Comparison of ENCODE assay signal across 7 mouse cellular contexts in the genomic region with DNA sequence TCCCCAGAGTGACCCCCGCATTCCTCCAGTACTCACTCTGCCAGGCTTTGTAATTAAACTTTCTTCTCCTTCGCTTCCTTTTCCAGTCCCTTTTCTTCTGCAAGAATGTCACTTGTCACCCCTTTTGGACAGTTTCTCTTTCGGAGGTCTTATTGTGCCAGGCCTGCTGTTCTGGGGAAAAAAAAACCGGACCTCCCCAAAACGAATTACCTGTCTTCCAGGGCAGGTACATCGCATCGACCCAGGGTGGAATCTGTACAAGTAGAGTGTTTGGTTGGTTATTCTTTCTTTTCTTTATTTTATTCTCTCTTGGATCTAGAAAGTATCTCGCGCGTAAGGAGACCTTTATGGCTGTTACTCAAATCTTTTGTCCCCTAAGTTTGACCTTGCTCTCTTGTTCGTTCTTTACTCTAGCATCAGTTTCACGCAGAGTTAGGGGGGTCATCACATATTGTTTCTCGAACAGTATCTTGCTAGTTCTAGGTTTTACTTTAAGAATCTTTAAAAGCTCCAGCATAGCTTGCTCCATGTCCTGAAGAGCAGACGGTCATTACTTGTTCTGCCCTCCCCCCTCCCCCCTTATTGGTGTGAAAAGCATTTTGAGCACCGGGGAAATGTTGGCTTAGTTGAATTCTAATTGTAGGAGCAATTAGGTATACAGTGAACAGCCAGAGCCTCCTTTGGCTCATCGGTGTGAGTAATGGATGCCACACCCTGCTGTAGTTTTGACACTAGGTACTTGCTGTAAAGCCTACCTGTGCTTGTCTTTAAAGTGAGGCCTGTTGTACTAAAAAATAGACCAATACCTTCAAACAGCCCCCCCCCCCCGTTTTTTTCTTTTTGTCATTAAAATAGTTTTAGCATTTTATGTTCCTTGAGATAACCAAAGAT. TPM values are rescaled to one million over a fixed set of nuclear protein-coding genes. Genes with fewer than 3 reads are reported as not detected.
DNase-seq lines count a peak whose midpoint lies in the region; ATAC-seq and TF ChIP-seq lines count a peak whose summit lies in the region.

No protein-coding gene starts in this region.

- H3K9me3 ChIP-seq in embryonic facial prominence, embryonic 14.5 days (ENCODE audit: control insufficient read depth, low read length) = no peaks in the 10 kb centered on the region
- H3K9me3 ChIP-seq in limb, embryonic 10.5 days (replicated peaks) = no peaks in the 10 kb centered on the region

- no peak overlapping the region for H3K27ac ChIP-seq in embryonic facial prominence, embryonic 14.5 days (replicated peaks; ENCODE audit: low read depth, low read length)
- H3K27ac ChIP-seq in limb, embryonic 10.5 days = peak overlapping the region; percentile 96
- H3K27ac ChIP-seq in olfactory bulb, adult 2 months (ENCODE audit: insufficient read depth, low read depth, low read length) = no peak overlapping the region

- H3K36me3 ChIP-seq in embryonic facial prominence, embryonic 14.5 days (ENCODE audit: control insufficient read depth, insufficient read depth, low read length) = no peaks in the 10 kb centered on the region
- H3K36me3 ChIP-seq in limb, embryonic 10.5 days = no peaks in the 10 kb centered on the region

- peak; percentile 16 for DNase-seq in thymus, postnatal 0 days (ENCODE audit: low spot score)
- no peak for DNase-seq in thymus, postnatal 25 days
- no peak for DNase-seq in embryonic facial prominence, embryonic 14.5 days (ENCODE audit: low spot score)
- DNase-seq in limb, embryonic 10.5 days (ENCODE audit: low spot score) = no peak
- no peak for DNase-seq in natural killer cell, adult 2 months (ENCODE audit: low spot score in 2 of 2)

- H3K27me3 ChIP-seq in embryonic facial prominence, embryonic 14.5 days (replicated peaks; ENCODE audit: control insufficient read depth, insufficient read depth, low read length) = no peaks in the 10 kb centered on the region
- H3K27me3 ChIP-seq in limb, embryonic 10.5 days (ENCODE audit: low read depth, poor library complexity, severe bottlenecking) = no peaks in the 10 kb centered on the region

- H3K4me2 ChIP-seq in embryonic facial prominence, embryonic 14.5 days (ENCODE audit: low read depth, low read length) = peak overlapping the region; percentile 69

- peak overlapping the region; percentile 91 for H3K4me3 ChIP-seq in embryonic facial prominence, embryonic 14.5 days (ENCODE audit: low read depth, low read length)
- H3K4me3 ChIP-seq in limb, embryonic 10.5 days = peak overlapping the region; percentile 85
- H3K4me3 ChIP-seq in olfactory bulb, adult 2 months (ENCODE audit: insufficient read depth, low read depth, low read length) = peak overlapping the region; percentile 66

- no peak for TF ChIP-seq POLR2A in olfactory bulb, adult 2 months (IDR thresholded peaks at IDR 0.05; ENCODE audit: insufficient read depth, low read depth, low read length)

- TF ChIP-seq CTCF in olfactory bulb, adult 2 months (IDR thresholded peaks at IDR 0.05; ENCODE audit: insufficient read depth, low read depth, low read length) = no peak

- no peak for ATAC-seq in embryonic facial prominence, embryonic 14.5 days (ENCODE audit: low read depth)
- ATAC-seq in cerebellum, adult (ENCODE audit: insufficient number of reproducible peaks, low FRiP score, low TSS enrichment) = no peak

- 2% methylated on average over 17 of the region's 17 CpGs for WGBS in embryonic facial prominence, embryonic 14.5 days
- 4% methylated on average over 17 of the region's 17 CpGs for WGBS in limb, embryonic 10.5 days
- WGBS in olfactory bulb, adult 2 months = 12% methylated on average over 17 of the region's 17 CpGs

- peak overlapping the region; percentile 90 for H3K9ac ChIP-seq in embryonic facial prominence, embryonic 14.5 days (ENCODE audit: low read depth, low read length)

- H3K4me1 ChIP-seq in embryonic facial prominence, embryonic 14.5 days (ENCODE audit: control insufficient read depth, insufficient read depth, low read length) = peaks cover 20% of the 10 kb centered on the region
- peaks cover 24% of the 10 kb centered on the region for H3K4me1 ChIP-seq in limb, embryonic 10.5 days
- no peaks in the 10 kb centered on the region for H3K4me1 ChIP-seq in olfactory bulb, adult 2 months (ENCODE audit: control insufficient read depth, insufficient read depth, low read length)

RNA-seq across cellular contexts. Expression of gene Usp25, which starts 1.1 kb away (rescaled TPM):
- 34.5 and 41.7 TPM in 2 replicates for polyA plus RNA-seq in thymus, postnatal 0 days (2015; fragmentation: Nextera tagmentation; extraction: Ambion mirVana)
- 24.4 and 25.3 TPM in 2 replicates for polyA plus RNA-seq in embryonic facial prominence, embryonic 14.5 days (2014; fragmentation: Nextera tagmentation; extraction: Ambion mirVana)
- 17.1 and 17.2 TPM in 2 replicates for polyA plus RNA-seq in limb, embryonic 10.5 days (2016; fragmentation: Nextera tagmentation; extraction: Ambion mirVana)
- 242 TPM in 1 of 2 replicates, not detected in the other for polyA plus RNA-seq in olfactory bulb, adult 2 months (2012; ENCODE audit: insufficient read depth, insufficient read length, low replicate concordance, missing spikeins)
